Mouse (Mus musculus): ENCODE results near the gene Tlr4.

DNA sequence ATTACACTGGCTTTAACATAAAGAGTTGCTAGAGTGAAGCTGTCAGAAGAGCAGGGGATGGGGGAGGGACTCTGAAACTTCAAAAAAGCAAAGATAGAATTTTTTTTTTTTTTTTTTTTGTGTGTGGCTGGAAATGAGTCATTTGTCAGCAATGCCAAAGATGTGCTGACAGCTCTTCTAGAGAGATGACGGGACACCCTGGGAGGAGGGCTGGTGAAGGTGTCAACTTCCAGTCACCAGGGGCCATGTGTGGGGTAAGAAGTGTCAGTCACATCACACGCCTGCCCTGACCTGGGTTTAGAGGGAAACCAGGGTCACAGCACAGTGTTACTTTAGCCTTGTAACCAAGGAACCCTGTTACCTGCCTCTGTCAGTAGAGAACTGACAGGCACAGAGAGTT is 67.2 kb downstream of the Tlr4 start:
- TF ChIP-seq CTCF (IDR thresholded peaks at IDR 0.05; ENCODE audit: low read depth, low read length) (no peak), POLR2A (IDR thresholded peaks at IDR 0.05; ENCODE audit: extremely low read depth, insufficient read depth, low read length) (no peak)

Measured in liver, adult 2 months (tissue).